Mouse (Mus musculus) embryonic facial prominence, embryonic 15.5 days (tissue): ENCODE results near the gene Gm11565. TPM values are rescaled to one million over a fixed set of nuclear protein-coding genes. Genes with fewer than 3 reads are reported as not detected.
"Not testable (repeated sequence)": the region's sequence is repeated elsewhere in the genome, so short reads cannot be mapped to it uniquely, and the experiment has no call there.

Source experiments
- ATAC-seq: fragments of 200-750 bp; cut with Nextera tagmentation; 2 replicates; pipeline ENCODE4 v1.8.0; 2017; ENCODE audit warnings: low read depth, moderate TSS enrichment; ENCODE audit not compliant: insufficient number of reproducible peaks, low FRiP score, low TSS enrichment
- H3K27ac ChIP-seq: fragments of 300-500 bp; sonication (generic); replicated peaks from 2 replicates; pipeline ENCODE4 v1.5.1; 2015; ENCODE audit warnings: mild to moderate bottlenecking, inconsistent platforms
- H3K27me3 ChIP-seq: fragments of 300-500 bp; sonication (generic); 2 replicates; pipeline ENCODE4 v1.6.1; 2015; ENCODE audit warnings: inconsistent platforms
- H3K36me3 ChIP-seq: fragments of 300-500 bp; sonication (generic); 2 replicates; pipeline ENCODE4 v1.6.1; 2015; ENCODE audit warnings: mild to moderate bottlenecking, inconsistent platforms
- H3K4me1 ChIP-seq: fragments of 300-500 bp; sonication (generic); 2 replicates; pipeline ENCODE4 v1.6.1; 2015; ENCODE audit warnings: inconsistent platforms
- H3K4me2 ChIP-seq: fragments of 300-500 bp; sonication (generic); replicated peaks from 2 replicates; pipeline ENCODE4 v1.6.1; 2015; ENCODE audit warnings: mild to moderate bottlenecking, inconsistent platforms
- H3K4me3 ChIP-seq: fragments of 300-500 bp; sonication (generic); replicated peaks from 2 replicates; pipeline ENCODE4 v1.5.1; 2015; ENCODE audit warnings: mild to moderate bottlenecking, inconsistent platforms
- H3K9ac ChIP-seq: fragments of 300-500 bp; sonication (generic); 2 replicates; pipeline ENCODE4 v1.6.1; 2015; ENCODE audit warnings: inconsistent platforms
- H3K9me3 ChIP-seq: fragments of 300-500 bp; sonication (generic); replicated peaks from 2 replicates; pipeline ENCODE4 v1.6.1; 2016; ENCODE audit warnings: inconsistent platforms
- WGBS: fragments of 180-500 bp; shearing (Covaris S2); methylation state at CpG from one replicate; pipeline ENCODE4 v1.1.7; 2015; 5-methylcytosine and 5-hydroxymethylcytosine counted together
- polyA plus RNA-seq: library from polyadenylated mRNA; unstranded; fragments of >200 nt; fragmentation: Nextera tagmentation; extraction: Ambion mirVana; gene quantifications from 2 replicates; pipeline ENCODE4 v1.2.1, GENCODE M21; 2015

Gene Gm11565
- polyA plus RNA-seq: not detected in 2 replicates

GRCm38 (mm10) chr11:99914451-99914850 is at the start of gene Gm11565:
Gene Gm11565 (plus strand): TSS chr11:99914751.
- WGBS: 91% methylated on average over 3 of the region's 3 CpGs
- no peak for ATAC-seq
- Histone ChIP-seq H3K9ac (no peak within 1 kb of the TSS), H3K27me3 (no peaks in the 10 kb centered on the region), H3K4me1 (no peaks in the 10 kb centered on the region), H3K36me3 (no peaks in the 10 kb centered on the region), H3K4me2 (no peak within 1 kb of the TSS), H3K27ac (no peak within 1 kb of the TSS), H3K4me3 (no peak within 1 kb of the TSS), H3K9me3 (no peaks in the 10 kb centered on the region)

- not testable (repeated sequence) for H3K36me3 ChIP-seq, H3K27ac ChIP-seq, H3K9me3 ChIP-seq, ATAC-seq, H3K9ac ChIP-seq, H3K27me3 ChIP-seq, H3K4me2 ChIP-seq, H3K4me3 ChIP-seq, H3K4me1 ChIP-seq
- 50% methylated on average over 1 of the region's 1 CpGs for WGBS
Measured at GRCm38 (mm10) chr11:99873089-99873488, 41.5 kb upstream of the Gm11565 start, which contains the start of gene Krtap9-1. Gene Krtap9-1 (plus strand): TSS chr11:99873389.

- H3K9me3 ChIP-seq, H3K4me2 ChIP-seq, H3K36me3 ChIP-seq, H3K4me1 ChIP-seq, ATAC-seq, H3K27ac ChIP-seq, H3K27me3 ChIP-seq, H3K4me3 ChIP-seq, H3K9ac ChIP-seq: not testable (repeated sequence)
- WGBS: 49% methylated on average over 1 of the region's 1 CpGs
Measured at GRCm38 (mm10) chr11:99878887-99879286, 35.7 kb upstream of the Gm11565 start, which contains the start of gene Gm11567. Gene Gm11567 (plus strand): TSS chr11:99879187.

GRCm38 (mm10) chr11:99907620-99908019 is 6.9 kb upstream of the Gm11565 start, which contains the start of gene Krtap31-1:
Gene Krtap31-1 (plus strand): TSS chr11:99907920.
- no peak within 1 kb of the TSS for H3K4me2 ChIP-seq
- WGBS: 84% methylated on average over 2 of the region's 2 CpGs
- H3K4me1 ChIP-seq: no peaks in the 10 kb centered on the region
- H3K36me3 ChIP-seq: no peaks in the 10 kb centered on the region
- no peaks in the 10 kb centered on the region for H3K27me3 ChIP-seq
- ATAC-seq: no peak
- no peak within 1 kb of the TSS for H3K9ac ChIP-seq
- no peak within 1 kb of the TSS for H3K4me3 ChIP-seq
- H3K9me3 ChIP-seq: no peaks in the 10 kb centered on the region
- H3K27ac ChIP-seq: no peak within 1 kb of the TSS

- Histone ChIP-seq H3K27me3 (no peaks in the 10 kb centered on the region), H3K9me3 (no peaks in the 10 kb centered on the region), H3K4me3 (no peak within 1 kb of the TSS), H3K27ac (no peak within 1 kb of the TSS), H3K9ac (no peak within 1 kb of the TSS), H3K36me3 (no peaks in the 10 kb centered on the region), H3K4me1 (no peaks in the 10 kb centered on the region), H3K4me2 (no peak within 1 kb of the TSS)
- 88% methylated on average over 1 of the region's 1 CpGs for WGBS
- ATAC-seq: no peak
Measured at GRCm38 (mm10) chr11:99935991-99936390, 21.4 kb downstream of the Gm11565 start, which contains the start of gene Krtap31-2. Gene Krtap31-2 (plus strand): TSS chr11:99936291.

- no peak overlapping the region for H3K4me2 ChIP-seq
- no peaks in the 10 kb centered on the region for H3K9me3 ChIP-seq
- H3K27me3 ChIP-seq: no peaks in the 10 kb centered on the region
- no peaks in the 10 kb centered on the region for H3K36me3 ChIP-seq
- H3K27ac ChIP-seq: no peak overlapping the region
- ATAC-seq: no peak
- WGBS: 84% methylated on average over 9 of the region's 9 CpGs
- H3K4me3 ChIP-seq: no peak overlapping the region
- H3K4me1 ChIP-seq: no peaks in the 10 kb centered on the region
- H3K9ac ChIP-seq: no peak overlapping the region
Measured at GRCm38 (mm10) chr11:99937751-99938264, 23.3 kb downstream of the Gm11565 start.

GRCm38 (mm10) chr11:99948175-99948574 is 33.6 kb downstream of the Gm11565 start, which contains the start of gene Krtap9-5:
Gene Krtap9-5 (plus strand): TSS chr11:99948475.
- Histone ChIP-seq H3K4me3 (no peak within 1 kb of the TSS), H3K4me2 (no peak within 1 kb of the TSS), H3K36me3 (no peaks in the 10 kb centered on the region), H3K27ac (no peak within 1 kb of the TSS; the same call in 1 of the 2 replicates), H3K9me3 (no peaks in the 10 kb centered on the region), H3K4me1 (no peaks in the 10 kb centered on the region), H3K27me3 (no peaks in the 10 kb centered on the region), H3K9ac (no peak within 1 kb of the TSS)
- ATAC-seq: no peak
- 75% methylated on average over 2 of the region's 2 CpGs for WGBS

GRCm38 (mm10) chr11:99964213-99964612 is 49.7 kb downstream of the Gm11565 start:
- 56% methylated on average over 6 of the region's 6 CpGs for WGBS
- no peaks in the 10 kb centered on the region for H3K36me3 ChIP-seq
- no peak overlapping the region for H3K4me3 ChIP-seq
- no peaks in the 10 kb centered on the region for H3K9me3 ChIP-seq
- no peak overlapping the region for H3K4me2 ChIP-seq
- H3K27ac ChIP-seq: no peak overlapping the region
- no peaks in the 10 kb centered on the region for H3K4me1 ChIP-seq
- ATAC-seq: no peak
- H3K9ac ChIP-seq: no peak overlapping the region
- no peaks in the 10 kb centered on the region for H3K27me3 ChIP-seq

Other genes with a start within 250 kb of the Gm11565 start
- 1.1 and 1.3 TPM in 2 replicates for gene Krtap4-6, start 248.8 kb upstream of the Gm11565 start, polyA plus RNA-seq
- not detected in 2 replicates for gene Gm14190, start 224.0 kb upstream of the Gm11565 start, polyA plus RNA-seq
- gene Gm14180, start 180.5 kb upstream of the Gm11565 start, polyA plus RNA-seq: not detected in 2 replicates
- gene Gm11595, start 141.8 kb upstream of the Gm11565 start, polyA plus RNA-seq: 1.0 and 1.9 TPM in 2 replicates
- 0.98 and 0.99 TPM in 2 replicates for gene Krtap4-8, start 134.0 kb upstream of the Gm11565 start, polyA plus RNA-seq
- 1.00 and 1.1 TPM in 2 replicates for gene Krtap4-9, start 129.6 kb upstream of the Gm11565 start, polyA plus RNA-seq
- 0.15 and 0.51 TPM in 2 replicates for gene Gm11596, start 121.3 kb upstream of the Gm11565 start, polyA plus RNA-seq
- not detected in 2 replicates for gene Gm11569, start 115.8 kb upstream of the Gm11565 start, polyA plus RNA-seq
- gene Gm11554, start 110.3 kb upstream of the Gm11565 start, polyA plus RNA-seq: 0.33 TPM in 1 of 2 replicates, not detected in the other
- gene Krtap4-13, start 104.9 kb upstream of the Gm11565 start, polyA plus RNA-seq: 0.45 and 0.50 TPM in 2 replicates
- 0.53 and 0.61 TPM in 2 replicates for gene Gm11564, start 99.1 kb upstream of the Gm11565 start, polyA plus RNA-seq
- not detected in 2 replicates for gene 2300003K06Rik, start 76.7 kb upstream of the Gm11565 start, polyA plus RNA-seq
- gene Krtap4-16, start 63.1 kb upstream of the Gm11565 start, polyA plus RNA-seq: 2.0 and 3.9 TPM in 2 replicates
- 1.4 TPM in 2 replicates for gene Gm11568, start 56.8 kb upstream of the Gm11565 start, polyA plus RNA-seq
- gene Gm11559, start 50.3 kb upstream of the Gm11565 start, polyA plus RNA-seq: 2.4 and 2.5 TPM in 2 replicates
- gene Krtap9-1, start 41.4 kb upstream of the Gm11565 start, polyA plus RNA-seq: 1.7 and 2.2 TPM in 2 replicates
- 1.5 and 1.7 TPM in 2 replicates for gene Gm11567, start 35.6 kb upstream of the Gm11565 start, polyA plus RNA-seq
- not detected in 2 replicates for gene Krtap31-1, start 6.8 kb upstream of the Gm11565 start, polyA plus RNA-seq
- gene Krtap31-2, start 21.5 kb downstream of the Gm11565 start, polyA plus RNA-seq: not detected in 2 replicates
- not detected in 2 replicates for gene Krtap9-5, start 33.7 kb downstream of the Gm11565 start, polyA plus RNA-seq
- gene Krtap29-1, start 64.3 kb downstream of the Gm11565 start, polyA plus RNA-seq: 0.38 TPM in 1 of 2 replicates, not detected in the other
- 3.8 and 5.7 TPM in 2 replicates for gene Krtap16-1, start 71.8 kb downstream of the Gm11565 start, polyA plus RNA-seq
- 4.9 and 9.8 TPM in 2 replicates for gene Krtap17-1, start 79.2 kb downstream of the Gm11565 start, polyA plus RNA-seq
- 6.0 and 11.3 TPM in 2 replicates for gene Krt33a, start 101.5 kb downstream of the Gm11565 start, polyA plus RNA-seq
- gene Krt33b, start 115.1 kb downstream of the Gm11565 start, polyA plus RNA-seq: 7.3 and 17.9 TPM in 2 replicates
- 3.6 and 7.8 TPM in 2 replicates for gene Krt34, start 126.8 kb downstream of the Gm11565 start, polyA plus RNA-seq
- gene Krt31, start 135.8 kb downstream of the Gm11565 start, polyA plus RNA-seq: 5.9 and 13.8 TPM in 2 replicates
- gene Krt32, start 173.5 kb downstream of the Gm11565 start, polyA plus RNA-seq: 6.4 and 7.2 TPM in 2 replicates
- 23.0 and 37.6 TPM in 2 replicates for gene Krt35, start 181.5 kb downstream of the Gm11565 start, polyA plus RNA-seq
- 0.76 and 1.9 TPM in 2 replicates for gene Krt36, start 190.9 kb downstream of the Gm11565 start, polyA plus RNA-seq
- 155 and 225 TPM in 2 replicates for gene Krt13, start 206.8 kb downstream of the Gm11565 start, polyA plus RNA-seq
- 1,131 and 1,207 TPM in 2 replicates for gene Krt15, start 221.2 kb downstream of the Gm11565 start, polyA plus RNA-seq
- gene Krt19, start 233.9 kb downstream of the Gm11565 start, polyA plus RNA-seq: 227 and 305 TPM in 2 replicates